Mouse (Mus musculus) CH12.LX (cell line): Measurements from ENCODE around the gene Atp11c. TPM values are rescaled to one million over a fixed set of nuclear protein-coding genes. Genes with fewer than 3 reads are reported as not detected.

Experiments used
- DNase-seq: peaks from one replicate; pipeline ENCODE4 v3.0.0-alpha.2; 2013; ENCODE audit errors: extremely low read depth
- H3K27ac ChIP-seq: 2 replicates; pipeline ENCODE4 v1.5.1; 2012; ENCODE audit warnings: low read depth, mild to moderate bottlenecking, control low read depth, moderate library complexity; ENCODE audit not compliant: insufficient read depth
- H3K27me3 ChIP-seq: replicated peaks from 2 replicates; pipeline ENCODE3; 2012; ENCODE audit warnings: inconsistent platforms
- H3K36me3 ChIP-seq, 2 experiments: replicated peaks in 1 of 2; 2 replicates each; pipeline versions ENCODE3 to v1.6.1; 2012; ENCODE audit warnings: inconsistent platforms in 1 of 2, low read length in 1 of 2, mild to moderate bottlenecking in 1 of 2, mixed read lengths in 1 of 2, moderate library complexity in 1 of 2; ENCODE audit not compliant: control insufficient read depth in 1 of 2, insufficient read depth in 1 of 2
- H3K4me1 ChIP-seq, 2 experiments: 2 replicates each; pipeline ENCODE4 v1.6.1; 2012; ENCODE audit warnings: inconsistent platforms in 1 of 2, moderate library complexity in 1 of 2; ENCODE audit not compliant: insufficient read depth in 2 of 2, control insufficient read depth in 1 of 2
- H3K4me2 ChIP-seq: 2 replicates; pipeline ENCODE4 v1.6.1; 2012; ENCODE audit warnings: low read depth, mild to moderate bottlenecking, control low read depth; ENCODE audit not compliant: poor library complexity, insufficient read depth, severe bottlenecking
- H3K4me3 ChIP-seq, 3 experiments: fragments of 150-350 bp in 1 of 3; sonication (generic) in 1 of 3; replicated peaks in 1 of 3; 2 replicates each; pipeline versions ENCODE3 to v1.5.1; 2011 to 2012; ENCODE audit warnings: low read depth in 2 of 3, low read length in 2 of 3, mild to moderate bottlenecking in 2 of 3, moderate library complexity in 2 of 3, control low read depth in 1 of 3, improper control_type of control experiment in 1 of 3, inconsistent platforms in 1 of 3, mixed read lengths in 1 of 3; ENCODE audit not compliant: poor library complexity in 1 of 3
- H3K79me2 ChIP-seq: replicated peaks from 2 replicates; pipeline ENCODE4 v1.6.1; 2012; ENCODE audit warnings: mild to moderate bottlenecking, moderate library complexity; ENCODE audit not compliant: control insufficient read depth, poor library complexity, insufficient read depth, severe bottlenecking; ENCODE audit errors: extremely low read depth
- H3K9ac ChIP-seq: 2 replicates; pipeline ENCODE4 v1.6.1; 2012; ENCODE audit warnings: low read depth, mild to moderate bottlenecking, control low read depth, moderate library complexity; ENCODE audit not compliant: insufficient read depth
- H3K9me3 ChIP-seq: replicated peaks from 2 replicates; pipeline ENCODE3; 2012; ENCODE audit warnings: low read length, inconsistent platforms, mixed read lengths
- CHD1 ChIP-seq: IDR thresholded peaks from 2 replicates; pipeline ENCODE4 v1.6.1; 2012; ENCODE audit warnings: low read depth, low read length, improper control_type of control experiment, inconsistent platforms
- CTCF ChIP-seq, 2 experiments: IDR thresholded peaks in 1 of 2; conservative IDR thresholded peaks in 1 of 2; 2 replicates each; pipeline ENCODE4 v1.5.1; 2011 to 2012; ENCODE audit warnings: low read depth in 2 of 2, low read length in 2 of 2, improper control_type of control experiment in 1 of 2, inconsistent platforms in 1 of 2, mild to moderate bottlenecking in 1 of 2, moderate library complexity in 1 of 2
- E2F4 ChIP-seq: IDR thresholded peaks from 2 replicates; pipeline ENCODE4 v1.6.1; 2011; ENCODE audit warnings: low read depth, low read length, improper control_type of control experiment; ENCODE audit not compliant: insufficient replicate concordance
- EP300 ChIP-seq: IDR thresholded peaks from 2 replicates; pipeline ENCODE4 v1.6.1; 2011; ENCODE audit warnings: low read length, improper control_type of control experiment
- ETS1 ChIP-seq: conservative IDR thresholded peaks from 2 replicates; pipeline ENCODE4 v1.6.1; 2012; ENCODE audit warnings: low read depth, mild to moderate bottlenecking, inconsistent platforms, low read length, improper control_type of control experiment, moderate library complexity
- GABPA ChIP-seq: IDR thresholded peaks from 2 replicates; pipeline ENCODE4 v1.6.1; 2012; ENCODE audit warnings: low read depth, low read length, improper control_type of control experiment, inconsistent platforms; ENCODE audit not compliant: insufficient replicate concordance
- JUN ChIP-seq: IDR thresholded peaks from 2 replicates; pipeline ENCODE4 v1.6.1; 2011; ENCODE audit warnings: low read depth, mild to moderate bottlenecking, low read length, improper control_type of control experiment, moderate library complexity; ENCODE audit not compliant: insufficient read depth
- JUND ChIP-seq: conservative IDR thresholded peaks from 2 replicates; pipeline ENCODE4 v1.6.1; 2011; ENCODE audit warnings: low read depth, low read length, improper control_type of control experiment
- MAFK ChIP-seq: IDR thresholded peaks from 2 replicates; pipeline ENCODE4 v1.6.1; 2011; ENCODE audit warnings: low read length, improper control_type of control experiment; ENCODE audit not compliant: insufficient replicate concordance
- MAZ ChIP-seq: IDR thresholded peaks from 2 replicates; pipeline ENCODE4 v1.6.1; 2012; ENCODE audit warnings: low read depth, mild to moderate bottlenecking, inconsistent platforms, low read length, improper control_type of control experiment, moderate library complexity
- MEF2A ChIP-seq: IDR thresholded peaks from 2 replicates; pipeline ENCODE4 v1.6.1; 2014; ENCODE audit warnings: low read depth, mild to moderate bottlenecking, inconsistent platforms, low read length, improper control_type of control experiment, borderline replicate concordance
- MYC ChIP-seq: IDR thresholded peaks from 2 replicates; pipeline ENCODE4 v1.6.1; 2011; ENCODE audit warnings: low read depth, mild to moderate bottlenecking, improper control_type of control experiment, low read length
- NRF1 ChIP-seq: IDR thresholded peaks from 2 replicates; pipeline ENCODE4 v1.6.1; 2014; ENCODE audit warnings: low read depth, mild to moderate bottlenecking, inconsistent platforms, low read length, improper control_type of control experiment, moderate library complexity
- POLR2AphosphoS2 ChIP-seq: IDR thresholded peaks from 2 replicates; pipeline ENCODE4 v1.6.1; 2011; ENCODE audit warnings: low read depth, low read length, improper control_type of control experiment
- RAD21 ChIP-seq: IDR thresholded peaks from 2 replicates; pipeline ENCODE4 v1.6.1; 2011; ENCODE audit warnings: low read depth, mild to moderate bottlenecking, low read length, improper control_type of control experiment, moderate library complexity
- TBP ChIP-seq: conservative IDR thresholded peaks from 2 replicates; pipeline ENCODE4 v1.6.1; 2011; ENCODE audit warnings: low read depth, low read length, improper control_type of control experiment
- USF1 ChIP-seq: IDR thresholded peaks from 2 replicates; pipeline ENCODE4 v1.6.1; 2014; ENCODE audit warnings: low read depth, mild to moderate bottlenecking, inconsistent platforms, low read length, improper control_type of control experiment
- USF2 ChIP-seq: conservative IDR thresholded peaks from 2 replicates; pipeline ENCODE4 v1.6.1; 2011; ENCODE audit warnings: low read depth, low read length, improper control_type of control experiment
- ZC3H11A ChIP-seq: IDR thresholded peaks from 2 replicates; pipeline ENCODE4 v1.6.1; 2012; ENCODE audit warnings: low read depth, mild to moderate bottlenecking, inconsistent platforms, low read length, improper control_type of control experiment
- ZKSCAN1 ChIP-seq: IDR thresholded peaks from 2 replicates; pipeline ENCODE4 v1.6.1; 2012; ENCODE audit warnings: low read depth, inconsistent platforms, low read length, improper control_type of control experiment, borderline replicate concordance
- dilution Hi-C: fragments of 300-500 bp; cut with MboI; formaldehyde crosslinking; loops from 2 replicates; pipeline ENCODE4 v1.14.3; 2020; ENCODE audit warnings: low sequenced_read_pairs; ENCODE audit not compliant: extremely low pct_unique_long_range_greater_than_20kb, extremely low pct_ligation_motif_present
- in situ Hi-C: fragments of 300-500 bp; cut with MboI; formaldehyde crosslinking; loops from 3 replicates; pipeline ENCODE4 v1.14.3; 2019; ENCODE audit warnings: low sequenced_read_pairs, low pct_ligation_motif_present, low pct_unique_long_range_greater_than_20kb, mixed read lengths
- polyA plus RNA-seq: library from polyadenylated mRNA; unstranded; fragments of >175 nt; gene quantifications from 2 replicates; pipeline ENCODE4 v1.2.1, GENCODE M21; 2012; ENCODE audit warnings: low read depth; ENCODE audit not compliant: insufficient read length
- total RNA-seq, 2 experiments: library from RNA; depleted of rRNA; stranded (reverse); fragments of 300-350 nt in 1 of 2; fragments of >200 nt in 1 of 2; gene quantifications; 2 replicates each; pipeline ENCODE4 v1.2.3; 2012 to 2014

Atp11c gene
- total and polyA plus RNA-seq, 3 experiments: 4.2 to 11.0 (median 7.3) TPM

DNA sequence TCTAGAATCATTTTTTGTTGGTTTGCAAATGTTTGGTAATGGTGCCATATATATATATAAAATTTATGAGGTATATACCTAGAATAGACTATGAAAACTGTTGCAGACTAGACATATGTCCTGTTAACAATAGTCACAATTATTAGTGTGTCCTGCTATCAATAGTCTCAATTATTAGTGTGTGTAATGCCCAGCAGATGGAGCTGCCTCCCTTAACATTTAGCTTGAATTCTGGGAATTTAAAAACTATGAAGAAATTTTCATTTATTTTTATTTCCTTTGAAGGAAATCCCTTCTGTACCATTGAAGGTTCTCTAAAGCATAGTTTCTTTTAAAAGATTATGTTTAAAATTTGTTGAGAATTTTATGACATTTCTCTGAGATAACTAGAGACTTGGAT is 97.2 kb downstream of the Atp11c start:
- no peak for DNase-seq
- TF ChIP-seq NRF1: no peak
- TF ChIP-seq POLR2AphosphoS2: no peak
- TF ChIP-seq MYC: no peak
- TF ChIP-seq GABPA: no peak
- TF ChIP-seq ZC3H11A: no peak
- no peak for TF ChIP-seq ZKSCAN1
- TF ChIP-seq USF1: no peak
- no peak for TF ChIP-seq JUN
- TF ChIP-seq ETS1: no peak
- TF ChIP-seq CHD1: no peak
- TF ChIP-seq MEF2A: no peak
- no peak for TF ChIP-seq TBP
- TF ChIP-seq JUND: no peak
- TF ChIP-seq E2F4: no peak
- TF ChIP-seq EP300: no peak
- TF ChIP-seq USF2: no peak
- TF ChIP-seq MAZ: no peak
- Histone ChIP-seq H3K79me2 (no peaks in the 10 kb centered on the region), H3K4me3 (no peak overlapping the region), H3K9me3 (no peaks in the 10 kb centered on the region), H3K4me1 (no peaks in the 10 kb centered on the region), H3K27me3 (no peaks in the 10 kb centered on the region), H3K9ac (no peak overlapping the region), H3K36me3 (no peaks in the 10 kb centered on the region), H3K27ac (no peak overlapping the region), H3K4me2 (no peak overlapping the region)
- dilution Hi-C loops: no loop called here
- in situ Hi-C loops: no loop called here

- no peak overlapping the region for H3K27ac ChIP-seq
- dilution Hi-C loops: no loop called here
- H3K27me3 ChIP-seq: no peaks in the 10 kb centered on the region
- no peaks in the 10 kb centered on the region for H3K79me2 ChIP-seq
- H3K4me3 ChIP-seq: no peak overlapping the region
- no peak for TF ChIP-seq MAFK
- TF ChIP-seq CTCF (conservative IDR thresholded peaks at IDR 0.05 in 1 of 2, IDR thresholded peaks at IDR 0.05 in 1 of 2; ENCODE audit: low read depth in 2 of 2, low read length in 2 of 2): peak; percentile 43 to 54; a peak in 3 of 4 replicates
- TF ChIP-seq RAD21: peak; percentile 50
- no peaks in the 10 kb centered on the region for H3K4me1 ChIP-seq
- in situ Hi-C loops: no loop called here
- peak; percentile 15 for DNase-seq
- no peak overlapping the region for H3K9ac ChIP-seq
- no peaks in the 10 kb centered on the region for H3K9me3 ChIP-seq
- no peak overlapping the region for H3K4me2 ChIP-seq
- H3K36me3 ChIP-seq: no peaks in the 10 kb centered on the region
These were observed 128.7 kb downstream of the Atp11c start for GRCm38 (mm10) chrX:60463786-60464185.
